Mouse (Mus musculus): Measurements from ENCODE around the gene Abhd2.

Gene Abhd2

DNA sequence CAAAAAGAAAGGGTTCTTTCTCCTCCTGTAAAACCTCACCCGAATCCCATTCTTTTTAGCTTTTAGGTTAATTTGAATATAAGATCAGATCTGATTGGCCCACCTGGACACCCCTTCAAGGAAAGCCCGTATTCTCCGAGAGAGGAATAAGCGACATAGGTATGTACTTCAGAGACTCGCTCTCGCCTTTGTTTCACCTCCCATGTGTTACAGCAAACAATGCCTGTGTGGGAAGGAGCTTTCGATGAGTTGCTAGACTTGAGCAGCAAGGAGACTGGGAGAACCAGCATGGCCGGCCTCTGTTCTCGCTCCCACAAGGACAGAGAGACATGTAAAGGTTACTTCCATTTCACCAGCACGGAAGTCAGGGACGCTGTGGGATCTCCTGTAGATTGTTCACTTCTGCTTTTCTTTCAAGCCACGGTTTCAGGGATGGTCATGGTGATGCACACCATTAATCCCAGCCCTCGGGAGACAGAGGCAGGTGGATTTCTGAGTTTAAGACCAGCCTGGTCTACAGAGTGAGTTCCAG, 21.5 kb downstream of the Abhd2 start:
- DNase-seq (ENCODE audit: low spot score) = no peak

DNA sequence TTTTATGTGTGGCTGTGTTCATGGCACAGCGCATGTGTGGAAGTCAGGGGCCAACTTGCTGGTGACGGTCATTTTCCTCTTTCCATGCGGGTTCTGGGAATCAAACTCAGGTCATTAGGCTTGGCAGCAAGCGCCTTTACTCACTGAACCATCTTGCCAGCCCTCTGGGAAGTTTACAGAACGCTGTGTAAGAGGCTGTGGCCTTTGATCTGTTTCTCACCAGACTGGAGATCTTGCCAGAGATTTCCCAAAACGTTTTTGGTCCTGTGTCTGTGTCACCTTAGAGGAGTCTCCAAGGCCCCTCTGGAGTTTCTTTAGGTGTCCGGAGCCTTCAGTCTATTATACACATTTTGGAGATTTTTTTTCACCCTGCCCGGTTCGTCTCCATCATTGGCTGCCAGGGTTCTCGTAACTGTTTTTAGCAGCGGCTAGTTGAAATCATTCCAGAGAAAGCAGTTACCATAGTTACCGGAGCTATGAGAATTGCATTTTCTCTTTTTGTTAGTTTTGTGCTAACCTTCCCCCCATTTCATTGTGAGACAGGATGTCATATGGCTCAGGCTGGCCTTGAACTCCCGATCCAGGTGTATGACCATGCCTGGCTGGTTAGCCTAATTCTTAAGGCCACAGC, 22.3 kb downstream of the Abhd2 start:
- no peak for DNase-seq (ENCODE audit: low spot score)

DNA sequence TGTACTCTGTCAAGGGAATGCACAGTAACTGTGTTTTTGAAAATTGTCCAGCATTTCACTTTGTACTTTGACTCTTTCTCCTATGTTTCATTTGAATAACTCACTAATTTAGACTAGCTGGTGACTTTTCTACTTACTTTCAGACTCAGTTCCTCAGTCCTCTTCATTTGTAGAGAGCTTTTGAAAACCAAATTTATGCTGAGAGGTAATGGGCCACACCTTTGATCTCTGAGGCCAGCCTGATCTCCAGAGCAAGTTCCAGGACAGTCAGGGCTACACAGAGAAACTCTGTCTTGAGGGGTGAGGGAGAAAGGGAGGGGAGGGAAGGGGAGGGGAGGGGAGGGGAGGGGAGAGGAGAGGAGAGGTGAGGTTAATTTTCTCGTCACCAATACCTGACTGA, 25.7 kb downstream of the Abhd2 start:
- no peak for DNase-seq (ENCODE audit: low spot score)

DNA sequence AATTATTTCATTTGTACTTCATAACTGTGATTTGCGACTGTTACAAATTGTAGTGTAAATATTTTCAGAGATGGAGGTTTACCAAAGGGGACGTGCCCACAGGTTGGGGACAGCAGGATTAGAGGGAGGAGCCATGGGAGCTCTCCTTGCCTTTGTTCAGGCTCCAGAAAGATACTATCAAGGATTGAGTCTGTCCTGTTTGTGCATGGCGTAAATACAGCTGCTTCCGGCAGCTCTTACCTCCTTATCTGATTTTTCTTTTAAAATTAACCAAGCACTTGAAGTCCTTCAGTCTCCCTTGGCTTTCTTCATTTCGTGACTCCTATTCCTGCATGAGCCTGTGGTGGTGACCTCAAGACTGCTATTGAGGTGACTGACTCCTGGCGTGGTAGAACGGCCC, 26.5 kb downstream of the Abhd2 start:
- no peak for DNase-seq (ENCODE audit: low spot score)

DNA sequence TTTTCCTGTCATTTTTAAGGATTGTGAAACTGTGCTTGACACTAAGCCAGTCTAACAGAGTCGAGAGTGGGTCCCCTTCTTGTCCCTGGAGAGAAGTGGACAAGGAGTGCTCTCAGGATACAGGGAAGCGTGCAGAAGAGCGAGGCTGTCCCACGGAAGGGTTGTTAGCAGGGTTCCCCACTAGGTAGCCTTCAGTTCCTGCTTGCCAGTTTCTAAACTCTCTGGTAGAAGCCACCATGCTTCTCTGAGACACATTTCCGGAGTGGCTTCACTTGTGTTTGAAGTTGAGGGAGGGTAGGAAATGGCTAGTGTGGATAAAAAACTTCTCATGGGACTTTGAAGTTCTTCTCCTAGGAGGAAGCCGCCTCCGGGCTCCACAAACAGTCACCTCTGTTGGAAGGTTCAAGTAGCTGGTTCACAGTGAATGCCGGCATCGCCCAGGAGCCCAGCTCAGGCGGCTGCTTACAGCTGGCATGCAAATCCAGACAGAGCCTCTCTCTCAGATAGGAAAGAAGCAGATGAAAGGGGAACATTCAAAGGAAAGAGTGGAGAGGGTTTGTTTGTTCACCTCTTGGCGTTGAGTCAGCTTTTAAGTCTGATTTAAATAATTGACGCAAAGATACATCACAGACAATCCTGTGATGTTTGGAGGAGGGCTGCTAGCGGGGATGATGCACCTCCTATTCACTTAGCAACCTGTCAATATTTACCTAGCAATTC, 27.6 kb downstream of the Abhd2 start:
- DNase-seq (ENCODE audit: low spot score) = no peak

DNA sequence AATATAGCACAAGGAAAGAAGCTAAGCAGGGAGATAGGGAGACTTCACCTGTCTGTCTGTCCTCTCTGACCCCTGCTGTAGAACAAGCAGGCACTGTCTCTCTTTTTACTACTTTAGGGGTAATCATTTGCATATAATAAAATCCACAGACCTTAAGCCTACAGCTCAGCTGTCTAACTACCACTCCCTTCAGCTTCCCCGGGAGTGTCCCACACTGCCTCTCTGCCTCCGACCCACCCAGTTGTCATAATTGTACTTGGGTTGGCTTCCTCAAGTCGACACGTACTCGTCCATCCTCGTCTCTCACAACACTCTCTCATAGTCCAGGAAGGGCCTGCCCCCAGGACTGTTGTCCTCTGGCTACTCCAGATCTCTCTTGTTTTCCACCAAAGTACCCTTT, 29.1 kb downstream of the Abhd2 start:
- no peak for DNase-seq (ENCODE audit: low spot score)

DNA sequence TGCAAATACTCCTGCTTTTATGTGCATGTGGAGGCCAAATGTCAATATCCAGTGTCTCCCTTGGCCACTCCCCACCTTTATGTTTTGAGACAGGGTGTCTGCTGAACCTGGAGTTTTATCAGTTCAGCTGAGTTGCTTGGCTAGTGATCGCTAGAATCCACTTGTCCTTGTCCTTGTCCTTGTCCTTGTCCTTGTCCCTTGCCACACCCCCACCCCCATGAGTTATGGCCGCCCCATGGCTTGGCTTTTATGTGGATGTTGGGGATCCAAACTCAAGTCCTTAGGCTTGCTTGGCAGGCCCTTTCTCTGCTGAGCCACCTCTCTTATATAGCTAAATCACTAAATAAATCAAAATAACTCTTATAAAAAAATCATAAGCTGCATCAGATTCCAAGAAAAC, 29.6 kb downstream of the Abhd2 start:
- DNase-seq (ENCODE audit: low spot score) = no peak

DNA sequence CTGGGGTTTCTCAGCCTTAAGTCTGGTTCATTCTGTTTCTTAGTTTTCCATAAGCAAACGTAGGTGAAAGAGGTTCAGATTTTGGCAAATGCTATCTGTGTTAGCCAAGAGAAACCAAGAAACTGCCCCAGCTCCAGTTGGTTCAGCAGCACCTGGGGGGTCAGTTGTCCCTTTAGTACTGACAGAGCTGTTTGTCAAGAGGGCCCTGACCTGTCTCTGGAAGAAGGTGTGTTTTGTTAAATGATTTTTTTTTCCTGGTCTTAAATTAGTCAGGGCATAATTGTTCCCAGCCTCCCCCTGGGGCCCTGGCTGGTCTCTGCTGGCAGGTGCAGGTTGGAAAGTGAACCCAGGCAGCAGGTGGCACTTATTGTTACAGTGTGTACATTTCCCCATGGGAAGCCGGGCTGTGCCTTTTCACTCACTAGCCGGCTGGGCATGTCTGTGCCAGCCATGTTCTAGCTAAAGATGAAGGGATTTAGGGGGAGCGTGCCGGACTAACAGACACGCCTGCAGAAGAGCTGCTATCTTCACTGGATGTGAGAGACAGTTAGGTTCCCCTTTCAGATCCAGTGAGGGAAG, 30.3 kb downstream of the Abhd2 start:
- no peak for DNase-seq (ENCODE audit: low spot score)

DNA sequence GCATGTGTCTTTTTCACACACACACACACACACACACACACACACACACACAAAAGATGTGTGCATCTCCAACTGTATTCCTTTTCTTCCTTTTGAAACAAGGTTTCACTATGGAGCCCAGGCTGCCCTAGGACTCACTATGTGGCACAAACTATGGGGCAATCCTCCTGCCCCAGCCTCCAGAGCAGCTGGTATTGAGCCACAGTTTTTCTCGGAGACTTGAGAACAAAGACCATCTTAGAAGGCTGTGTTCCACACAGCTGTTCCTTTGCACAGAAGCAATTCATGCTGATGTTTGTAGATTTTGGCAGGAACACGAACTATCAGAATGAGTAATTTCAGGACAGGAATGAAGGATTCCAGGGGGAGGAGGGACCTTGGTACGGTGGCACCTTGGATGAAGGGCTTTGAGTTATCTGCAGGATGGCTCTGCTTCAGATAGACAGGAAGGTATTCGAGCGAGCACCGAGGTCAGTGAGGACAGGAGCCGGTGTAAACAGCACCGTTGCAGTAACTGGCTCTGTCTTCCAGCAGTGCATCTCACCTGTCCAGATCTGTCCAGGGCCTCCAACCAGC, 35.5 kb downstream of the Abhd2 start:
- no peak for DNase-seq (ENCODE audit: low spot score)

DNA sequence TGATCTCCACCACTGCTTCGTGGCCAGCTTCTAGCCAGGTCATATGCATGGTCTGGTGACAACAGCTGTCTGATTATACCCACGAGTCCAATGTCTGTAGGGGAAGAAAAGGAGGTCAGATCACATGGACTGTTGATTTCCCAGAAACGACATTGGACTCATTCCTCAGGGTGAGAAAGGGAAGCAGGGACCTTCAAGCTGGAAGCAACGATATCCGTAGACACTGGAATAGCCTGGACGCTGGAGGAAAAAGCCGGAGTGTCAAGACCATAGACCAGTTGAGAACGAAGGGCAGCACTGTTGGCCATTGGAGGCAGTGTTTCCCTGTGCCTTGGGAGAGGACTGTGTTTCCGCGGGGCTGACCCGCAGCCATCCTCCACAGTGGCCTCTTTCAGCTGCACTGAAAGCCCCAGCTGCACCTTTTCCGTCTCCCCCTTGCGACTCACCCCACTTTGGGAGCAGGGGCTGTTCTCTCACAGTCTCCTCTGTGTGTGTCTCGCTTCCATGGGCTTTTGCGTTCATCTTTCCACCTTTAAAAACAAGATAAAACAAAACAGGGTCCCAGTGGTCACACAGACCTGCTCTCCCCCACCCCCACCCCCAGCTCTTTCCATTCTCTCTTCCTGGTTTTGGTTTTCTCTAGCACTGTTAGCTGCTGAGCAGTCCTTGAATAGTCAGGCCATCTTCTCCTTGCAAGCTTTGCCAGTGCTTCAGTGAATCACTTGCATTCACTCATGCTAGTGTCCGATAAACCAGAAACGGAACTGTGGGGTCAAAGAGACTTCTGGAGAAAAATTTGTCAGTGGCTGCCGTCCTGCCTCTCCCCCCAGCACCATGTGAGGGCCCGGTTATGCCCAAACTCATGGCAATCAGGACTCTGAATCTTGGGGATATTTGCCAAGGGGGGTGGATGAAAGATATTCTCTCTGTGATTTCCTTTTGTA, 36.5 kb downstream of the Abhd2 start:
- DNase-seq (ENCODE audit: low spot score) = no peak

DNA sequence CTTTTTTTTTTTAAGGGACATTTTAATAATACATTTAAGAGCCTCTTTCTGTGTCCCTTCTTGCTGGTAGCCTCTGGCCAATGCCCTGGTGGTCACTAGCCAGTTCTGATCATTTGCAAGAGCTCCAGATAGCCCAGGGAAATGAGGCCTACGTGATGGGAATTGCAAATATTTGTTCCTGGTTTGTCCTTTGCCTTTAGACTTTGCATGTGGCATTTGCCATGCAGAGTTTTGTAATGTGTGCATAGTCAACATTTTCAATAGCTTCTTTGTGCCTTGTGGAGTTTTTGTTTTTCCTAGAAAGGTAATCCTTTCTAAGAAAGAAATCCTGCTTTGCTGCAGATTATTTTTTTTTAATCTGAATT, 37.2 kb downstream of the Abhd2 start:
- no peak for DNase-seq (ENCODE audit: low spot score)

DNA sequence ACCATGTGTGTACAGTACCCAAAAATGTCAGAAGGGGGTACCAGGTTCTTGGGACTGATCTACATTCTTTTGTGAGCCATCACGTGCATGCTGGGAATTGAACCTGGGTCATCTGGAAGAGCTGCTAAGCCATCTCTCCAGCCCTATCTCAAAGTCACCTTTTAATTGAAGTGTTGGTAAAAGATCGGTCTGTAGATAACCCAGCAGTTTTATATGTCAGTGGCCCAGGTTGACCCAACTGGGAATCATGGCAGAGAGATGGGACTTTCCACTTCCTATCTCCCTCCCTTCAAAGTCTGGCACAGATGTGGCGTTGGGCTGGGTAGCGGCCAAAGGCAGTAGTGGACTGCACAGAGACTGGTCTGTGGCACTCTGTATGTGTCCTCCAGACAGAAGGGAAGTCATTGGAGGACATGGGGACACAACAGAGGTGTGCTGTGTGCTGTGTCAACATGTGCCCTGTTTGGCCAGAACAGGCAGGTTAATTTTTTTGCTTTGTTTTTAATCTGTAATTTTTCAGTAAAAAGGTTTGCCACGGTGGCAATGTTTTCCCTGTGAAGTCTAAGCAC, 38.5 kb downstream of the Abhd2 start:
- no peak for DNase-seq (ENCODE audit: low spot score)

DNA sequence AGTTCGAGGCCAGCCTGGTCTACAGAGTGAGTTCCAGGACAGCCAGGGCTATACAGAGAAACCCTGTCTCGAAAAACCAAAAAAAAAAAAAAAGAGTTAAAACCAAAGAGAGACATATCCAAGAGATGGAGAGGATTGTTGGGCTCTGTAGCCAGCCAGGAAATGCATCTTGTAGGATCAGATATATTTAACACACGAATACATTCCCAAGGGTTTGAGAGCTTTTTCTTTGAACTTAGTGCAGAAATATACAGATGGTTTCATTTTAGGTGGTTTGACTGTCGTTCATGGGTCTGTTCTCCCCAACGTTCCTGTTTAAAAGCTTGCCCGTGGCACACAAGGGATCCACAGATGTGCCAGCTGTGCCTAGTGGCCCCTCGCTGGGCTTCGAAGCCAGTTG, 39.2 kb downstream of the Abhd2 start:
- DNase-seq (ENCODE audit: low spot score) = no peak

DNA sequence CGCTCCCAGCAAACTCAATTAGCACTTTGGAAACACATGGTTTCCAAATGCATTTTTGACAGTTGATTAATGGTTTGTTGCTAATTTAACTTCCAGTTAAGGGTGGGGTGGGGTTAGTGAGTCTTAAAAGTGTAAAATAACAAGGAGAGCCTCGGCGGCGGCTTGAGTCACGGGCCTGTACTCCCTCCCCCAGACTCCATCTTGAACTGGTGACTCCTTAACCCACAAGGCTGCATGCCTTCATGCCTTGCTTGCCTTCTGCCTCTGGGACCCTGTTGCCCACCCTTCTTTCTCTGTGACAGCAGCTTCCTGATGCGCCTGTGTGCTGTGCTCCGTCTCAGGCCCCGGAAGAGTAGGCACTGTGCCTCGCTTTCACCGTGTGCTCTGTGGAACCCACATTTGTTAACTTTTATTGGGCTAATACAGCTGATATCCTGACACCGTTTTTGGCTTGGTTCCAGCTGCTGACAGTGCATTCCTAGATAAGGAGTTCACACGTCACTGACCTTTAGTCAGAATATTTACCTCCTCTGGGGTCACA, 40.6 kb downstream of the Abhd2 start:
- DNase-seq (ENCODE audit: low spot score) = no peak

DNA sequence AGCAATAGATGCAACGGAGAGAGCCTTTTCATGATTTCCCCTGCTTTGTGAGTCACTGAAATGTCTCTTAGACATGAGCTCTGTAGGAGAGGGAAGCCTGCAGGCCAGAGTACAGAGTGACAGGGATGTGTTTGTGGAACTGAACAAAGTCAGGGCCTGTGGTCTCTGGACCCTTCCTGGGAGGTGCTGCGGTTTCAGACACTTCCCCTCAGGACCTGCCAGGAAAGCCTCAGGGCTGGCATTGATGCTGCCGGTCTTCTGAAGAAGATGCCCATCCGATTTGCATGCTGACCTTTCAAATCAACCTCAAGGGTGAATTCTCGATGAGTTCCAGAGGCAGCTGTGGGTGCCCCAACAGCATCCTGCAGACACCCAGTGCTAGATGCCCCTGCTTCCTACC, 41.5 kb downstream of the Abhd2 start:
- no peak for DNase-seq (ENCODE audit: low spot score)

DNA sequence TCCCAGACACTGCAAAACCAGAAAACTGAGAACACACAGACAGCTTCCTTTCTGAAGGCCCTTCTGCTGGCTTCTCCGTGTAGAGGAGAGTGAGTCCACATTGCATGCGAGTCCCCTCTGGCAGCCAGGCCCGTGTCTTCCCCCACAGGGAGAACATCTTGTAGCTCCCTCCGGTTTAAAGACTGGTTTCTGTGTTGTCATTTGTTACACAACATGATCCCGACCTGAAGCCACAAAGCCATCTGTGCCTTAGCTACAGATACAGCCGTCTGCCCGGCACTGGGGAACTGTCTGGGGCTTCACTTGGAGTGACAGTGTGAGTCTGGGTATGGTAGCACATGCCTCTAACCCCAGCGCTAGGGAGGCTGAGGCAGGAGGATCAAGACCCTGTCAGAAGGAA, 42.1 kb downstream of the Abhd2 start:
- no peak for DNase-seq (ENCODE audit: low spot score)

DNA sequence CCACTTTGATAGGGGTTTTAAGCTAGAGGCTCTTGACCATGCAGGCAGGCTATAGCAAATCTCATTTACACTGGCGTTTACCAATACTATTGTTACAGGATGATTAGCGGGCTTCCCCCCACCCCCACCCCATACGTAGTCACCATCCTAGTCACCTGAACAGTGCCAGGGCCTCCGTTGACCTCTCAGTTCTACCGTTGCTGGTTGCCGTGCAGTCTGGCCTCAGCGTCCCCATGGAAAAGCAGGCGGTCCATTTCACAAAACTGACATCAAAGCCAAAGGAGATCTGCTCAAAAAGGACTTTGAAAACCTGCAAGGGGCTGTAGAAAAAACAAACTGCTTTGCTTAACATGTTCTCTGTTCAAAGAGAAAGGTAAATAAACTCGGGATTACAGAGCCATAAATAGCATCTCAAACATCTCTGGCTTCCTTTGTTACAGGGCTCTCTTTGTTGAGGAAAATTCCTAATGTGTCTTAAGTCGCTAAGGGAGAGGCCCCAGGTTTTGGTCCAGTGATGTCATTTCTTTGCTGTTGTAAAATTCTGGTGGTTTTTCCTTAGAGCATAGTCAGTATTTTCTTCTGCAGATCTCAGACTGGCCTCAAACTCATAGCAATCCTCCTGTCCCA, 43.2 kb downstream of the Abhd2 start:
- no peak for DNase-seq (ENCODE audit: low spot score)

DNA sequence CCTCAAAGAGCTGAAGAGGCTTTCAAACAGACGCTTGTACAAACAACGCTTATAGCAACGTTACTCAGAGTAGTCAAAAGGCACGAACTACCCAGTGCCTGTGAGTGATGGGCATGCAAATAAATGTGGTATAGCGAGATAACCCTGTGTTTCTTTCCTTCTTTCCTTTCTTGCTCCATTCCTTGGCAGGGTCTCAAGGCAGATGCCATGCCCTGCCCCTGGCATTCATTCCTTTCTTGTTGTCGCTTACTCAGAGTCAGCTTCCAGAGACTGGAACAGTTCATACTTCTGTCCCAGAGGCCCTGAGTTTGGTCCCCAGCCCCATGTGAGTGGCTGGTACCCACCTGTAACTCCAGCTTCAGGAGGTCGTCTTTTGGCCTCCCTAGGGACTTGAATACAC, 44.6 kb downstream of the Abhd2 start:
- no peak for DNase-seq (ENCODE audit: low spot score)

DNA sequence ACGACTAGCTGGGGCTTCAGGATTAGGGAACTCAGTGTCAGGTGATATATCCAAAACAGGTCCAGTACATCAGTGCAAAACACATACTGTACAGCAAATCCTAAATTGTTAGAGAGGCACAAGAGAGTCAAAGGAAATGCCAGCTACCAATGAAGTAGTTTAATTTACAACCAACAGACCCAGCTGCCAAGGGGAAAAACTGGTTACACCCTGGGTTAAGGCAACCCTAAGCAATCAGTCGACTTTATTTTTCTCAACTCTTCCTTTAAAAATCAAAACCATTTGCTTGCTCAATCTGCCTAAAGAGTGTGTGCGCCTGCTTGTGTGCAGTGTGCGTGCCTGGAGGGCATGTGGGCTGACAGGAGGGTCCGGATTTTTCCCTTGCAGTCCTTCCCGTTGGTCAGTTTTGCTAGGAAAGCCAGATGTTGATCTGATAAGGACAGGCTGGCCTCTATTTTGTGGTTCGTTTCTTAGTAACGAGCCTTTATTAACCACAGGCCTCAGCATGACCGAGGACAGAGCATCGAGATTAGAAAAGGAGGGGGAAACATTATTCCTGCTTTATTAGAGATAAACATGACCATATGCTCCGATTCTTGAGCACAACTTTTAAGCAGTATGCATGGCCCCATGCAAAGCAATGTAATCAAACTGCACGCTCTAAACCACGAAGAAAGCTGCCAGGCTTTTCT, 45.3 kb downstream of the Abhd2 start:
- DNase-seq (ENCODE audit: low spot score) = no peak

DNA sequence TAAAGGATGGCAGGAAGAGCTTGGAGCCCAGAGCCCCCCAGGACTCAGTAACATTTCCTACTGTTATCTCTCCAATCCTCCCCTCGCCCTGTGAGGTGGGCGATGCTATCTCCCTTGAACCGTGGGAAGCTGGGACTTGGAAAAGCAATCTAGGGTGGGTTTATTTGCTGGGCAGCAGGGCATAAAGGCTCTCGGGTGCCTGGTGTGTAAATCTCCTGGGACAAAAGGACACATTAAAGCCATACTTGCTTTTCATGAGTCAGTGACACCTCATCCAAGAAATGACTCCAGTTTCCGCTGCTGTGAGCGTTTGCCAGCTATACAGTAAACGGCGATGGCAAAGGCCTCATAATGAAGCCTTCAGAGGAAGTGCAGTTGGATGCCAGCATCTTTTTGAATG, 50.9 kb downstream of the Abhd2 start:
- no peak for DNase-seq (ENCODE audit: low spot score)

All from layer of hippocampus, adult 11-12 months (tissue).